Mouse (Mus musculus) CH12.LX (cell line): Measurements from ENCODE around the gene Numa1.

Experiments used
- CHD1 ChIP-seq: IDR thresholded peaks from 2 replicates; pipeline ENCODE4 v1.6.1; 2012; ENCODE audit warnings: low read depth, low read length, improper control_type of control experiment, inconsistent platforms
- CTCF ChIP-seq, 2 experiments: IDR thresholded peaks in 1 of 2; conservative IDR thresholded peaks in 1 of 2; 2 replicates each; pipeline ENCODE4 v1.5.1; 2011 to 2012; ENCODE audit warnings: low read depth in 2 of 2, low read length in 2 of 2, improper control_type of control experiment in 1 of 2, inconsistent platforms in 1 of 2, mild to moderate bottlenecking in 1 of 2, moderate library complexity in 1 of 2
- E2F4 ChIP-seq: IDR thresholded peaks from 2 replicates; pipeline ENCODE4 v1.6.1; 2011; ENCODE audit warnings: low read depth, low read length, improper control_type of control experiment; ENCODE audit not compliant: insufficient replicate concordance
- EP300 ChIP-seq: IDR thresholded peaks from 2 replicates; pipeline ENCODE4 v1.6.1; 2011; ENCODE audit warnings: low read length, improper control_type of control experiment
- IRF4 ChIP-seq: IDR thresholded peaks from 2 replicates; pipeline ENCODE4 v1.6.1; 2014; ENCODE audit warnings: low read depth, mild to moderate bottlenecking, inconsistent platforms, low read length, improper control_type of control experiment
- KAT2A ChIP-seq: IDR thresholded peaks from 2 replicates; pipeline ENCODE4 v1.6.1; 2012; ENCODE audit warnings: low read length, improper control_type of control experiment, inconsistent platforms; ENCODE audit not compliant: insufficient replicate concordance
- POLR2A ChIP-seq: IDR thresholded peaks from 2 replicates; pipeline ENCODE4 v1.6.1; 2011; ENCODE audit warnings: low read depth, mild to moderate bottlenecking, improper control_type of control experiment, low read length
- POLR2AphosphoS2 ChIP-seq: IDR thresholded peaks from 2 replicates; pipeline ENCODE4 v1.6.1; 2011; ENCODE audit warnings: low read depth, low read length, improper control_type of control experiment
- RCOR1 ChIP-seq: conservative IDR thresholded peaks from 2 replicates; pipeline ENCODE4 v1.6.1; 2012; ENCODE audit warnings: low read depth, mild to moderate bottlenecking, inconsistent platforms, low read length, improper control_type of control experiment
- SIN3A ChIP-seq: IDR thresholded peaks from 2 replicates; pipeline ENCODE4 v1.6.1; 2012; ENCODE audit warnings: low read length, improper control_type of control experiment, inconsistent platforms
- TCF12 ChIP-seq: IDR thresholded peaks from 2 replicates; pipeline ENCODE4 v1.6.1; 2014; ENCODE audit warnings: low read depth, mild to moderate bottlenecking, inconsistent platforms, low read length, improper control_type of control experiment
- USF1 ChIP-seq: IDR thresholded peaks from 2 replicates; pipeline ENCODE4 v1.6.1; 2014; ENCODE audit warnings: low read depth, mild to moderate bottlenecking, inconsistent platforms, low read length, improper control_type of control experiment
- ZKSCAN1 ChIP-seq: IDR thresholded peaks from 2 replicates; pipeline ENCODE4 v1.6.1; 2012; ENCODE audit warnings: low read depth, inconsistent platforms, low read length, improper control_type of control experiment, borderline replicate concordance
- ZMIZ1 ChIP-seq: IDR thresholded peaks from 2 replicates; pipeline ENCODE4 v1.6.1; 2012; ENCODE audit warnings: low read depth, mild to moderate bottlenecking, inconsistent platforms, low read length, improper control_type of control experiment

DNA sequence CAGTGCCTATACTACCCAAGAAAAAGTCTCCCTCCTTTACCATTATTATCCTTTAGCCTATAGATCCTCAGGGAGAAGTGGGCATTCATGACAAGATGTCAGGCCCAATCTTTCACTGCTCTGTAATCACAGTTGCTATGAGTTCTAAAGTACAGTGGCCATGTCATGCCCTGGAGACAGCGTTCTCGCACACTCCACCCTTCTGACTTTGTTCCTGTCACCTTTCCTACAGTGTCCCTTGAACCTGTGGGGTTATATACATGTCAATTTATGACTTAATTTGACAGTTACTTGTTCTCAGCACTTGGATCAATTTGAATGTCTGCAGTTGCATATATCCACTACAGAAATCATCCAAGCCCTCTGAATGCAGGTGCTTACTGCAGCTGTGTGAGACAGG is 28.9 kb downstream of the Numa1 start:
- TF ChIP-seq CTCF (conservative IDR thresholded peaks at IDR 0.05 in 1 of 2, IDR thresholded peaks at IDR 0.05 in 1 of 2; ENCODE audit: low read depth in 2 of 2, low read length in 2 of 2), result no peak
- TF ChIP-seq POLR2A, result no peak
- no peak for TF ChIP-seq E2F4
- TF ChIP-seq EP300, result no peak
- no peak for TF ChIP-seq USF1
- no peak for TF ChIP-seq ZKSCAN1
- TF ChIP-seq POLR2AphosphoS2, result no peak
- TF ChIP-seq IRF4, result no peak
- TF ChIP-seq CHD1, result no peak
- no peak for TF ChIP-seq SIN3A
- TF ChIP-seq RCOR1, result no peak
- no peak for TF ChIP-seq ZMIZ1
- no peak for TF ChIP-seq TCF12
- TF ChIP-seq KAT2A, result no peak
